Mouse (Mus musculus) kidney, embryonic 14.5 days (tissue): ENCODE results near the gene Ets1. TPM values are rescaled to one million over a fixed set of nuclear protein-coding genes. Genes with fewer than 3 reads are reported as not detected.

Experiments used
- ATAC-seq: fragments of 200-750 bp; cut with Nextera tagmentation; 2 replicates; pipeline ENCODE4 v1.8.0; 2017; ENCODE audit warnings: moderate number of reproducible peaks, mild to moderate bottlenecking, moderate TSS enrichment, moderate library complexity; ENCODE audit not compliant: low FRiP score, low TSS enrichment
- H3K27ac ChIP-seq: fragments of 300-500 bp; sonication (generic); 2 replicates; pipeline ENCODE4 v1.5.1; 2014; ENCODE audit warnings: low read depth, mild to moderate bottlenecking, low read length, moderate library complexity, mixed read lengths
- H3K27me3 ChIP-seq: fragments of 300-500 bp; sonication (generic); 2 replicates; pipeline ENCODE4 v1.6.1; 2014; ENCODE audit warnings: mild to moderate bottlenecking, low read length; ENCODE audit not compliant: control insufficient read depth, insufficient read depth
- H3K36me3 ChIP-seq: fragments of 300-500 bp; sonication (generic); 2 replicates; pipeline ENCODE4 v1.6.1; 2014; ENCODE audit warnings: low read length, mixed read lengths; ENCODE audit not compliant: control insufficient read depth, insufficient read depth
- H3K4me1 ChIP-seq: fragments of 300-500 bp; sonication (generic); 2 replicates; pipeline ENCODE4 v1.6.1; 2014; ENCODE audit warnings: low read length, mixed read lengths; ENCODE audit not compliant: control insufficient read depth, insufficient read depth
- H3K4me2 ChIP-seq: fragments of 300-500 bp; sonication (generic); replicated peaks from 2 replicates; pipeline ENCODE4 v1.6.1; 2014; ENCODE audit warnings: low read depth, mild to moderate bottlenecking, low read length
- H3K4me3 ChIP-seq: fragments of 300-500 bp; sonication (generic); 2 replicates; pipeline ENCODE4 v1.5.1; 2014; ENCODE audit warnings: mild to moderate bottlenecking, low read length
- H3K9ac ChIP-seq: fragments of 300-500 bp; sonication (generic); 2 replicates; pipeline ENCODE4 v1.6.1; 2014; ENCODE audit warnings: low read depth, mild to moderate bottlenecking, low read length, moderate library complexity
- H3K9me3 ChIP-seq: fragments of 300-500 bp; sonication (generic); 2 replicates; pipeline ENCODE4 v1.6.1; 2016; ENCODE audit warnings: low read length; ENCODE audit not compliant: control insufficient read depth
- WGBS: fragments of 180-500 bp; shearing (Covaris S2); extraction: QIAGEN DNeasy Blood & Tissue Kit; methylation state at CpG from one replicate; pipeline ENCODE4 v1.1.7; 2014; 5-methylcytosine and 5-hydroxymethylcytosine counted together
- polyA plus RNA-seq: library from polyadenylated mRNA; unstranded; fragments of >200 nt; fragmentation: Nextera tagmentation; extraction: Ambion mirVana; gene quantifications from 2 replicates; pipeline ENCODE4 v1.2.1, GENCODE M21; 2014

The Ets1 gene
- polyA plus RNA-seq, 1 experiment from 2014 or later, result 58.0 TPM

DNA sequence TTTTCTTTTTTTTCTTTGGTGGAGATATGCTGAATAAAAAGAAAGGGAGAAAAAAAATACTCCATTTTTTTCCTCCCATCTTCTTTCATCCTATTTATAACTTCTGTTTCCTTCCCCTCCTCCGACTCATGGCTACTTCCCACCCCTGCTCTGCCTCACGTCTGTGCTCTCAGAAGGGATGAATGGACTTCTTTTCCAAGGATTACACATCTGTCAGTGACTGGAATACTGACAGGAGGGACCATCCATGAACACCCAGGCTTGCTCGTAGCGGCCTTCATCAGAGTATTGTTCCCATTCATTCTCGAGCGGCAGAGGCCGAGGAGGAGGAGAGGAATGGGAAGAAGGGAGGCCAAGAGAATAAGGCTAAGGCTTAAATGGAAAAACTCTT lies 31.5 kb downstream of the Ets1 start:
- Histone ChIP-seq H3K4me3 (no peak overlapping the region), H3K36me3 (no peaks in the 10 kb centered on the region), H3K27ac (peak overlapping the region; percentile 38; the same call in 1 of the 2 replicates), H3K4me2 (no peak overlapping the region), H3K9ac (no peak overlapping the region), H3K9me3 (no peaks in the 10 kb centered on the region), H3K4me1 (peaks cover 29% of the 10 kb centered on the region; the same call in 1 of the 2 replicates), H3K27me3 (no peaks in the 10 kb centered on the region)
- ATAC-seq, result no peak
- 72% methylated on average over 7 of the region's 7 CpGs for WGBS

DNA sequence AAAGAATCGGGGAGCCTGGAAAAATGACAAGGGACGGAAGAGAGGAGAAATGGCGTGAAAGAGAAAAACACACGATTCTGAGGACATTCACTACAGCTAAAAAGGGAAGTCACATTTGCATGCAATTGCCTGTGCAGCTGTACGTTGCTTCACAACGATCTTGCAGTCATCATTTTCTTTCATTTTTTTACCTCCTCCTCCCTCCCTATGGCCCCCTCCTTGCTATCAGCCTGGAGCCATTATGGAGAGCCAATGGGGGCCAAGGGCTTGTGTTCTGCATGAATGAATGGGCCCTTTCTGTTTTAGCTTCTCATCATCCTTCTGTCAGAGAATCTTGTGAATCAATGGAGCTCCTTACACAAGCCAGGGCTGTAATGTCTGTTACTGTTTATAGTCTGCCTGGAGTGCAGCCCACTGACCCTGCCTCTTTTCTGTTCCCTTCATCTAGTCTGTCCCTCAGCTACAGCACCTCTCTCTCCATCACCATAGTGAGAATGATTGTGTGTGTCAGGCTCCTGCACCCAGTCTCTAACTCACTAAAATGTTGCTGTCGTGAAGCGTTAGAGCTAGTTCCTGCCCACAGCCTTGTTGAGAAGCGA lies 32.2 kb downstream of the Ets1 start:
- H3K4me2 ChIP-seq, result no peak overlapping the region
- ATAC-seq, result no peak
- H3K9ac ChIP-seq, result no peak overlapping the region
- H3K27ac ChIP-seq, result no peak overlapping the region
- H3K36me3 ChIP-seq, result no peaks in the 10 kb centered on the region
- H3K27me3 ChIP-seq, result no peaks in the 10 kb centered on the region
- no peak overlapping the region for H3K4me3 ChIP-seq
- H3K9me3 ChIP-seq, result no peaks in the 10 kb centered on the region
- peaks cover 35% of the 10 kb centered on the region for H3K4me1 ChIP-seq
- 77% methylated on average over 9 of the region's 9 CpGs for WGBS

DNA sequence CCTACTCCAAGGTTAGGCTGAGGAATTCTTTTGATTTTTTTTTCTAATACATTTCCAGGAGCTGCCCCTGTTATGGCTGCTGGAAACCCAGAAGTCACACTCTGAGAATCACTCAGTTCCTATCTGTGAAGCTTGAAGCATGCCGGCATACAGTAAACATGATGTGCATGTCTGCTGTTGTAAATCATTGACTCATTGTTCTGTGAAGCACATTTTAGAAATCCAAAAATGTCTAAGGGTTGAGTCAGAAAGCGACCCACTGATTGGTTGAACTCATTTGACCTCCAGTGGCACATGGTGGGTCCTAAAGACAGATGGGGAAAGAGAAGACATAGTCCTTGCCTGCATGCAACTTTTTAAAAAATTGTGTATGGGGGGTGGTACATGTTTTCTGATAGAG lies 33.4 kb downstream of the Ets1 start:
- Histone ChIP-seq H3K27me3 (no peaks in the 10 kb centered on the region), H3K27ac (no peak overlapping the region), H3K9ac (no peak overlapping the region), H3K36me3 (no peaks in the 10 kb centered on the region), H3K4me3 (no peak overlapping the region), H3K9me3 (no peaks in the 10 kb centered on the region), H3K4me1 (peaks cover 38% of the 10 kb centered on the region), H3K4me2 (no peak overlapping the region)
- no peak for ATAC-seq
- WGBS, result 45% methylated on average over 2 of the region's 2 CpGs

DNA sequence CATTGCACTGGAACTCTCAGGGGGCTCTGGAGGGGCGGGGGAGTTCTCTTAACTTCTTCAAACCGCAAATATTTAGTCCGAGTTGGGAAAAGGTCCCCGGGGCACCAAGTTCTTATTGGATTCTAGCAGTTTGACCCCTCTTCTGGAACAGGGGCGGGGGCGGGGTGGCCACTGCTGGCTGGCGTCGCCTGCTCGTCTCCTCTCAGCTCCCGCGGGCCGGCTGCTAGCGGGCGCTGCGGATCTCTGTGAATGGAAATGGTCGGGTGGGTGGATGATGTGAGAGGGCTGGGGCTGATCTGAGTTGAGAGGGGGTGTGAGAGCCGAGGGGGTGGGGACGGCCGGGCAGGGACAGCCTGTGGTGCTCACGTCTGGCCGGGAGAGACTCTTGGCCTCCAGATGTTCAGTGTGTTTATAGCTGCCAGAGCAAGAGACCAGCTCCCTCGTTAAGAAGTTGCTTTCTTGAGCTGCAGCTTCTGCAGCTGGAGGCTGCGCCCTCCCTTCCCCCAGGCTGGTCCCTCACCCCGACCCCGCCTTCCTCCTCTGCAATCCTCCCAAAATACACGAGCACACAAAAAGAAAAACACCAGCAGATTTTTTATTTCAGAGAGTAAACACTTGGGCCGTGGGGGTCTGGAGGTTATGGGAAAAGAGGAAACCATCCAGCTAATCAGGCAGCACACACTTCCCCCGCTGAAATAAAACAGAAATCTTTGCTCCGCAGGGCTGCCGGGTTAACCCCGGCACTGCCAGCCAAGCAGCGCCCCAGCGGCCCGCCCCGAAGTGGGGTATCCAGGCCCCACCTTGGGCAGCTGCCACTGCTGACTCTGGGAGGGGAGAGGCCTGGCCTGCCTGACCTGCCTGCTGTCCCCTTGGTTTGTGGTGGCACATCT lies 36.2 kb downstream of the Ets1 start:
- ATAC-seq, result peak; percentile 90
- 1% methylated on average over 35 of the region's 35 CpGs for WGBS
- H3K27ac ChIP-seq, result peak overlapping the region; percentile 76

DNA sequence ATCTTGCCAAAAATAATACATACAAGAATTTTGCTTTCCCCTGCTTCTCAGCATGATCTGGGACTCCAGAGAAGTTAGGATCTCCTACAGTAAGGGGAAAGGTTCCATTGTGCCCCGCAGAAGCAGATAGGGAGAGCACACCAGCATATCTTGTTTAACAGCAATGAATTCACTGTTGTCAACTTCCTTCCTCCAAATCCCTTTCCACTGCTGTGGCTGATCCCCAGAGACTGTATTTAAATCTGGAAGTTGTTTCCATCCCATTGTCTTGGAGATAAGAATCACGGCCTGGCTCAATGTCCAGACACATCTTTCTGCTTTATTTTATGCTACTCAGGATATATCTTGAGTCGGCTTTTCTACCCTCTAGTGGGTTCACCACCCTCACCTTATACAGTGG lies 37.9 kb downstream of the Ets1 start:
- no peak for ATAC-seq

More for the DNA sequence above, 36.2 kb downstream of the Ets1 start:
- peak overlapping the region; percentile 13; the same call in 1 of the 2 replicates for H3K4me3 ChIP-seq
- H3K36me3 ChIP-seq, result no peaks in the 10 kb centered on the region
- H3K9me3 ChIP-seq, result no peaks in the 10 kb centered on the region
- H3K4me2 ChIP-seq, result peak overlapping the region; percentile 46
- H3K4me1 ChIP-seq, result peaks cover 55% of the 10 kb centered on the region
- H3K27me3 ChIP-seq, result no peaks in the 10 kb centered on the region
- H3K9ac ChIP-seq, result peak overlapping the region; percentile 19

DNA sequence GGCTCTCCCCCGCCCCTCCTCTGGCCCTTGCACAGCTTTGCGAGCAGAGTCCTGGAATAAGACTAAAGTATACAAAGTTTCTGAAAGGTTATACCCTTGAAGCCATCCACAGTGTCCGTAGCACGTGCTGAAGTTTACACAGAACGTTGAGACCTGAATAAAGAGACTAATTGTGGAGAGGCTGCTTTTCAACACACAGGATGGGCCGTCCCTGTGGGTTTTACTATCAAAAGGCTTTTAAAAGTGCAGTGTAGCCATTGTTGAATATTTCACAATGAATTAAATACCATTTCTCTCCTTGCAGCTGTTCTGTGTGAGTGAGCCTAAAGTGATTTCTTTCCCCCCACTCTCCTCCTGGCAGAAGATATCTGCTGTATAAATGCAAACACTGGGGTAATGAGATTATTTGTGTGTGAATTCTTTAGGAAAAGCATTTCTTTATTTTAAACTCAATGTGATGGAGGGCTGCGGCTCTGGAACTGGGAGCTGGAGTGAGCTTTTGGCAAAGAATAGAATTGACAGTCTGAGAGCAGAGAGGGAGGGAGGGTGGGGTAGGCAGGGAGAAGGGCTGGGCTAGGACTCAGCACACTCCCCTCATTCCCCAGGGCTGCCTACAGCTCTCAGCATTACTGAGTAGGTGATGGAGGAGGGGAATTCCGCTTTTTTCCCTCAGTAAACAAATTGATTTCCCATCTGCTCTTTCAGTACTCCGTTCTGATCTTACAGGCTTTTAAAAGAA lies 39.8 kb downstream of the Ets1 start:
- Histone ChIP-seq H3K27ac (peak overlapping the region; percentile 20), H3K4me3 (no peak overlapping the region), H3K36me3 (no peaks in the 10 kb centered on the region), H3K9ac (no peak overlapping the region), H3K27me3 (no peaks in the 10 kb centered on the region), H3K4me1 (peaks cover 42% of the 10 kb centered on the region), H3K4me2 (peak overlapping the region; percentile 4; the same call in 1 of the 2 replicates), H3K9me3 (no peaks in the 10 kb centered on the region)
- peak; percentile 44; the same call in 1 of the 2 replicates for ATAC-seq
- WGBS, result 10% methylated on average over 9 of the region's 9 CpGs

More for the DNA sequence above, 37.9 kb downstream of the Ets1 start:
- no peak overlapping the region for H3K9ac ChIP-seq
- no peaks in the 10 kb centered on the region for H3K9me3 ChIP-seq
- H3K4me1 ChIP-seq, result peaks cover 46% of the 10 kb centered on the region
- peak overlapping the region; percentile 44; the same call in 1 of the 2 replicates for H3K27ac ChIP-seq
- no peak overlapping the region for H3K4me2 ChIP-seq
- H3K27me3 ChIP-seq, result no peaks in the 10 kb centered on the region
- no peaks in the 10 kb centered on the region for H3K36me3 ChIP-seq
- H3K4me3 ChIP-seq, result no peak overlapping the region
- WGBS, result 77% methylated on average over 3 of the region's 3 CpGs

DNA sequence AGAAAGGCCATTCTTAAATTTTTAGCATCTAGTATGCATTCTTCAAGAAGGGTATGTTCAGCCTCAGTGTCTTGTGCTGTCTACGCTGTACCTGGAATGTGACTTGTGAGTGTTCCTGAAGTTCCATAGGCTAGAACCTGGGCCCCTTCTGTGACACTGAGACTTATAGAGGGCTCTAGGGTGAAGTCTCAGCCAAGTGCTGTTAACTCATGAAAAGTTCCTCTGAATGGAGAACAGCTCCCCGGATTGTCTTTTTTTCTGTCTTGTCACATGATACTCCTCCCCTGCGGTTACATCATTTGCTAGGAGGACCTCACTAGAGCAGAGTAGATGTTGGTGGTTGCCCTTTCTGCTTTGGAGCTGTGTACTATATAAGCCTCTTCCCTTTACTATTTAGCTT lies 40.5 kb downstream of the Ets1 start:
- 18% methylated on average over 3 of the region's 3 CpGs for WGBS
- H3K9ac ChIP-seq, result no peak overlapping the region
- peak overlapping the region; percentile 4; the same call in 1 of the 2 replicates for H3K4me2 ChIP-seq
- no peak for ATAC-seq
- no peak overlapping the region for H3K4me3 ChIP-seq
- no peaks in the 10 kb centered on the region for H3K36me3 ChIP-seq
- H3K27me3 ChIP-seq, result no peaks in the 10 kb centered on the region
- no peaks in the 10 kb centered on the region for H3K9me3 ChIP-seq
- 0 out of 2 replicates have a peak overlapping the region, but pooled peaks have one; percentile 20 for H3K27ac ChIP-seq
- peaks cover 36% of the 10 kb centered on the region for H3K4me1 ChIP-seq

DNA sequence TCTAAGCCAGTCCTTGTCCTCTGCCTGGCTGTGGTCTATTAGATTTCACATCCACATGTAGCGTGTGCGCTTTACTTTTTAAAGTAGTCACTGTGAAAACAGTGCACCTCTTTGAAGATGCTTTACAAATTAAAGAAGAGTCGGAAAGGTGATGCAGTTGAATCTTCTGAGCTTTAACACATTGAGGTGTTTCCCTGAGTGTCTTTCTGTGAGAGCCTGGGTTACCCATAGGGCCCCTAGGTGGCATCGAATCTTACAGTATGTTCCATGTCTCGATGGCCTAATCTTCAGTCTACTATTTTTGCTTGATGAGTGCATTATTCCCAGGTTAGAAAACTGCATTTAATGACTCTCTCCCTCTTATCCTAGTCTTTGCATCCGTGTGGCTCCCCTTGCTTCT lies 41.6 kb downstream of the Ets1 start:
- H3K36me3 ChIP-seq, result no peaks in the 10 kb centered on the region
- H3K4me1 ChIP-seq, result peaks cover 30% of the 10 kb centered on the region
- H3K27ac ChIP-seq, result no peak overlapping the region
- no peak for ATAC-seq
- H3K4me3 ChIP-seq, result no peak overlapping the region
- H3K9me3 ChIP-seq, result no peaks in the 10 kb centered on the region
- no peak overlapping the region for H3K4me2 ChIP-seq
- H3K9ac ChIP-seq, result no peak overlapping the region
- no peaks in the 10 kb centered on the region for H3K27me3 ChIP-seq
- 83% methylated on average over 6 of the region's 6 CpGs for WGBS
